Mouse (Mus musculus): ENCODE data around the gene Gosr1.
A peak's percentile ranks its signal among the peaks of the same experiment; 100 is the strongest.
"Not testable (repeated sequence)": the region's sequence is repeated elsewhere in the genome, so short reads cannot be mapped to it uniquely, and the experiment has no call there.

Gene Gosr1

DNA sequence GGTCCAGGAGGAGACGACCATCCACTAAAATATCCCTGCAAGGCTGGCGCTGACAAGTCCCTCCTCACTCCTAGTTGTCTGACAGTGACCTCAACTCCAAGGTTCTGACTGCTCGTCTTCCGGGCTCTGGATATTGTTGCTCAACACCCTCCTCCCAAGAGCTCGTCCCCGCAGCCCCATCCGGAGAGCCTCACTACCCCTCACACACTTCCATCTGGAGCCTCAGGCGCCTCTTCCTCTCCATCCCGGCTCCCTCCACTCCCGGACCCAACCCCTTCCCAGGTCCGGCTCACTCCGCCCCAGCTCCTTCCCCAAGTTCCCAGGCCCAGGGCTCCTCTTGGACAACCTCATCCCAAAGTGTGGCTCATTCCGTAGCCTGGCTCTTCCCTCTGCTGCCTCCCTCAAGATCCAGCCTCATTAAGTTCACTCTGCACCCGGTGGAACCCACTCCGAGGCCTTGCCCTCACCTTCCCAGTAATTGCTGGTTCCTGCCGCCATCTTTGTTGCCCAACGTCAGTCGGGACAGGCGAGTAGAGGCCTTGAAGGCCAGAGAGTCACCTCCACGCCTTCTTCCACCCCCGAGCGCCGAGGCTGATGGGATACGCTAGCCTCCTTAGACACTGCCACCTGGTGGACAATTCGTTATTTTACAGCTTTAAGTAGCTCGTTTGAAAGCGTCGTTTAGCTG lies at the start of gene Gosr1:
Gosr1 (minus strand) TSS at position 527 of the 688 bp plus-strand sequence.
- peak; percentile 66 for DNase-seq (ENCODE audit: extremely low read depth, low read depth, low spot score)

DNA sequence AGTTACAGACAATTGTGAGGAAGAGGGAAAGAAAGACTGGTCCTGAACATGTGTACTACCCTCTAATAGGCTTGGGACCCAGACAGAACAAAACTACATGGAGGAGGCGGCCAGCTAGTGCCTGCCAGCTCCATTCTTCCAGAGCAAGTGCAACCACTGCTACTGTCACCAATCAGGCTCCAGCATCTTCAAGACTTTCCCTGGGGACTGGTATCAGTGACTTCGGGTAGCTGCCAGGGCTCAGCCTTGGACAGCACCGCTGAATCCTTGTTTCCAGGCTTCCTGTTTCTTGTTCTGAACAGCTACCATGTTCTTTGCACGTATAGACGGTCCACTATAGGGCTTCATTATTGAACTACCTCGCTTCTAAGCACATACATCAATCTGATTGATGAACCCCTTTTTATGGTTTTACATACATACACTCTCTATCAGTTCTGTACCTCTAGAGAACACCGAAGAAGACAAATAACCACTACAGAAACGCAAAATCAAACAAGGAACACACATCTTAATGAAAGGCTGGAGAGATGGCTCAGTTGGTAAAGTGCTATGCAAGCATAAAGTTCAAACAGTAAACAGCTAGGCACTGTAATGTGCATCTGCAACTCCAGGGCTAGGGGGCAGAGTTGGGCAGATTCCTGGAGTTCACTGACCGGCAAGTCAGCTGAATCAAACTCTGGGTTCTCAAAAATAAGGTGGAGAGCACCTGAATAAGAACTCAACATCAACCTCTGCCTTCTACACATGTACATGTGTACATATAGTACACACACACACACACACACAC lies 47.5 kb upstream of the Gosr1 start:
- DNase-seq (ENCODE audit: extremely low read depth, low read depth, low spot score), result no peak

DNA sequence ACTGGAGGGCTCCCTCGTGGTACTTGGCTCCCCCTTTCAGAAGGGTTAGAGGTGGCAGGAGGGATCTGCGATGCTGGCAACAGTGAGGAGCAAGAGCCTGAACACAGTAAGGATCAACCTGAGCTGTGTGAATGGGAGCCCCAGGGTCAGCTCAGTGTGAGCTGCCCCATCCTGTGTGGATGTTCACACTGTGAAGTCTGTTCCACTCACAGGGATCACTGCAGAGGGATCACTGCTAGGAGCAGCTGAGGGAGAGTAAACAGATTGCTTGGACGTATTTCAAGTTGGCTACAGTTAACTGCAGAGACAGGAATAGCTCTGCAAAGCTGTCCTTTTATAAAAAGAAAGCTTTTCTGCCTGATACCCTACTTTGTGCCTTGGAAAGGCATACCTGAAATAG lies 46.1 kb upstream of the Gosr1 start:
- DNase-seq (ENCODE audit: extremely low read depth, low read depth, low spot score), result no peak

GRCm38 (mm10) chr11:76808550-76808949 lies 45.2 kb upstream of the Gosr1 start:
- DNase-seq (ENCODE audit: extremely low read depth, low read depth, low spot score), result no peak

- no peak for DNase-seq (ENCODE audit: extremely low read depth, low read depth, low spot score)
These were observed 43.8 kb upstream of the Gosr1 start for GRCm38 (mm10) chr11:76807007-76807679.

DNA sequence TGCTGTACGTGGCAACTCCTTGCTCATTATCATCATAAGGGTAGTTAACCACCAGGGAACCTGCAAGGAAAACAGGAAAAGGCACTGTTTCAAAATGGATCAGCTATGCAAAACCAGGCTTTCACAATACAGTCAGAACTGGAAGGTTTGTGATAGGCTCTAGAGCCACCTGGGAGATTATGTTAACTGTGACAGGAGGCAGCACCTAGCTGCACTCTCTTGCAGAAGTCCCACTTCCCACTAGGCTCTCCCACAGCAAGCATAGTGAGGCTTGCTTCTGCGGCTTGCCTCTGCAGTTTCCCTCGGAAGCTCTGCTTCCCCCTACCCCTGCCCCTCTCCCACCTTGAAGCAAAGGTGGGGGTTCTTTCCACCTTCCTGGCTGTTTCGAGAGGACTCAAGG lies 42.6 kb upstream of the Gosr1 start:
- DNase-seq (ENCODE audit: extremely low read depth, low read depth, low spot score), result no peak

- not testable (repeated sequence) for DNase-seq (ENCODE audit: extremely low read depth, low read depth, low spot score)
These were observed 41.7 kb upstream of the Gosr1 start for GRCm38 (mm10) chr11:76805072-76805471.

DNA sequence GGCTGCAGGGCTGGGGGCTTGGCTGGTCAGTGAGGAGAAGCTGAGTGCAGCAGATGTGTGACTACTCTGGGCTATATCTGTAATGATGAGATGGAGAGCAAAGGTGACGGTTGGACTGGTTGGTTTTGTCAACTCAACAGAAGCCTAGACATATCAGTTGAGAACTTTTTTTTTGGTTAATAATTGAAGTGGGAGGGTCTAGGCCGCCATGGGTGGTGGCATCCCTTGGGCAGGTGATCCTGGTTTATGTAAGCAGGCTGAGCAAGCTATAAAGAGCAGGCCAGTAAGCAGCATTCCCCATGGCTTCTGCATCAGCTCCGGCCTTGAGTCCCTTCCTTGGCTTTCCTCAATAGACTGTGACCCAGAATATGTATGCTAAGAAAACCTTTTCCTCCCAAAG lies 39.9 kb upstream of the Gosr1 start:
- no peak for DNase-seq (ENCODE audit: extremely low read depth, low read depth, low spot score)

- DNase-seq (ENCODE audit: extremely low read depth, low read depth, low spot score), result no peak
These were observed 33.9 kb upstream of the Gosr1 start for GRCm38 (mm10) chr11:76797236-76797635.

GRCm38 (mm10) chr11:76795326-76795725 lies 31.9 kb upstream of the Gosr1 start:
- no peak for DNase-seq (ENCODE audit: extremely low read depth, low read depth, low spot score)

- peak; percentile 70 for DNase-seq (ENCODE audit: extremely low read depth, low read depth, low spot score)
These were observed 28.0 kb upstream of the Gosr1 start for GRCm38 (mm10) chr11:76791331-76791730.

GRCm38 (mm10) chr11:76789252-76789651 lies 25.9 kb upstream of the Gosr1 start:
- no peak for DNase-seq (ENCODE audit: extremely low read depth, low read depth, low spot score)

- no peak for DNase-seq (ENCODE audit: extremely low read depth, low read depth, low spot score)
These were observed 12.2 kb upstream of the Gosr1 start for GRCm38 (mm10) chr11:76775533-76775932.

DNA sequence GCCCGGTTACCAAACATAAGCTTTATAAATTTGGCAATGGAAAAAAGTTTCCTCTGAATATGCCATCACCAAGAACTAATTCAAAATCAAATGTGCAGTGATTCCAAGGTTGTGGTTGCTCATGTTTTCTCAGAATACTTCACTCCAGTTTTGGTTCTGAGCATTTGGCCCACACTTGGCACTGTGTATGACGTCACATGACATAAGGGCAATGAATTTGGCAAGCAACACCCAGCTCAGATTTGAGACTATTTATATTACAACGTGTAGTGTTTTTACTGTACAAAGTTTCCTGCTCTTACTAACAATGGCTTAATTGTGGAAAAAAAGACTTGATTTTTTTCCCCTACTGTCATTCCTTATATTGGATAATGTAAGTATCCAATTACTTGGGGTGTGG lies 10.4 kb upstream of the Gosr1 start:
- DNase-seq (ENCODE audit: extremely low read depth, low read depth, low spot score), result no peak

DNA sequence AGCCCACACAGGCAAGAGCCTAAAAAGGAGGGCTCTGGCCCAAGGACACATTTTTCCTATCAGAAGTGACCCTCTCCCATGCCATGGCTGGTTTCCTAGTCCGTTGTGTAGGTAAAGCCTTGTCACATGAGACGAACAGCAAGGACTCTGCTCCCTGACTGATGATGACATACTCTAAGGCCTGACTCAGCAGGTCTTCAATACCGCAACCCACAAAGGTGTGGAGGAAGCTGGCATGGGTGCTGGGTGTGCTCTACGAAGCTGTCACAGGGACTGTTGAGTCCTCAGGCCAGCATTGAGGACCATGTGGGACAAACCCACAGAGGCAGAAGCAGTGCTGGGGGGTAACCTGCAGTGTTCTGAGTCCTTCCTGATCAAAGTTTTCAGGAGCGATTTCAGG lies 7.2 kb upstream of the Gosr1 start:
- no peak for DNase-seq (ENCODE audit: extremely low read depth, low read depth, low spot score)

- DNase-seq (ENCODE audit: extremely low read depth, low read depth, low spot score), result no peak
These were observed 353 bp upstream of the Gosr1 start for GRCm38 (mm10) chr11:76763741-76764122.

DNA sequence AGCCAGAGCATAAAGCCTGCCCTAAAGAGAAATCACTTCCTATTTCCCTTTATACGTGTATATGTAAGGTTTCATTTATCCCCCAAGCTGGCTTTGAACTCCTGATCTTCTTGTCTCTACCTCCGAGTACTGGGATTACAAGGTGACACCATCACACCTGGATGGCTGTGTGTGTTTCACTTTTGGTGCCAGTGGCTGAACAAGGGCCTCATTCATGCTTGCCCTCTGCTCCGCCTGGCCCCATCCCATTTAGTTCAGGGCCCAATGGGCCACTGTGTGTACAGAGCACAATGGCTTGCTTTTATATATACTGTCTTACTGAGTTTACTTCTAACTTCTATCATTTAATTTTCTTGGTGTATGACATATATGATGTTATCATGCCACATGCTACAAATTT lies 11.1 kb downstream of the Gosr1 start:
- no peak for DNase-seq (ENCODE audit: extremely low read depth, low read depth, low spot score)

DNA sequence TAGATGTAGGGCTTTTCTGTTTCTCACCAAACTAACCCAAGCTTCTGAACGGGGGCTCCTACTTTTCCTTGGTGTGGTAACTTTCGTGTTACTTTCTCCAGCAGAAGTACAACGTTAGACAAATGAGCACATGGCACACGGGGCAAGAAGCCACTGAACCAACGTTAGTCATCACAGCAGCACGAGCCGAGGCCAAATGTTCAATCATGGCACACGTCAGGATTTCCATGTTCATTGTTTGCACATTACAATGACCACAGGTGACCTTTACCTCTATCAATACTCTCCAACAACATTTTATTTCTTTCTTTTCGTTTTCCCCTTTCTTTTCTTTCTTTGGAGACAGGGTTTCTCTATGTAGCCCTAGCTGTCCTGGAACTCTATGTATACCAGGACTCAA lies 14.6 kb downstream of the Gosr1 start:
- no peak for DNase-seq (ENCODE audit: extremely low read depth, low read depth, low spot score)

DNA sequence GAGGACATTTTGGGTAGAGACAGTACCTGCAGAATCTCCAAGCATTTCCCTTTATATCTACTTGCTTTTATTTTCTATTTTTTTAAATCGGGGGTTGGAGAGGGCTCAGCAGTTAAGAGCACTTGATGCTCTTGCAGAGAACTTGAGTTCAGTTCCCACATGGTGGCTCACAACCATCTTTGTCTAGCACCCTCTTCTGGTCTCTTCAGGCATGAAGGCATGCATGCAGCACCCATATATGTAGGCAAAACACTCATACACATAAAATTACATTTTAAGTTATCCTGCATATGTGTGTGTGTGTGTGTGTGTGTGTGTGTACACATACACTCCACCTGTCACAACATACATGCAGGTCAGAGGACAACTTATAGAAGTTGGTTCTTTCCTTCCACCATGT lies 17.5 kb downstream of the Gosr1 start:
- DNase-seq (ENCODE audit: extremely low read depth, low read depth, low spot score), result no peak

DNA sequence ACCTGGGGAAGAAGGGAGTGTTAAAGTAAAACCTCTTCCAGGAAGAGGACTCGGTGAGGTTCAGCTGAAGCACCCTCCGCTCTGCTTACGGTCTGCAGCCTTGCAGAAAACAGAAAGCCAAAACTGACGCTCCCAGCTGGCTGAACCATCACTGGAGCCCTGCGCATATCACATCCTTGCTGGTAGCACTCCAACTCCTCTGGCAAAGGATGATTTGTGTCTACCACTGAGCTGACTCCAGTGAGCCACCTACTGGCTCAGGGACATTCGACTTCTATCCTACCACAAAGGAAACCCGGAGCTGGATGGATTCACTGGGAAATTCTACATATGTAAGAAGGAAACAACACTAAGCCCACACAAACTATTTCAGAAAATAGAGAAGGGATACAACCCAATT lies 18.8 kb downstream of the Gosr1 start:
- DNase-seq (ENCODE audit: extremely low read depth, low read depth, low spot score), result no peak

DNA sequence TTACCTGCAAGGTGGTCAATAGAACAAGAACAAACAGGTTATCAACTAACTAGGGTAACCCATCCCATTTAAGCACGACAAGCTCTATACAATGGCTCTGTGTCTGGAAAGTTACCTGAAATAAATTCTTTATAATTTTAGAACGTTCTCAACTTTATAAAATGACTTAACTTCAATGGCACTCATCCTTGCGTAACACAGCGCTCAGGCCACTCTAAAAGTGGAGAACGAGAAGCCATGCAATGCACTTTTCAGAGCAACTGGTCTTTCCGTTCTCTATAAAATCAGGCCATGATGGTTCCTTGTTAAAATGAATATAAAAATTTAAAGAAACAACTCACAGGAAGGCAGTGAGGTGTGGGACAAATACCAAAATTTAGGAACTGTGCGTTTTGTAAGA lies 20.9 kb downstream of the Gosr1 start:
- DNase-seq (ENCODE audit: extremely low read depth, low read depth, low spot score), result no peak

DNA sequence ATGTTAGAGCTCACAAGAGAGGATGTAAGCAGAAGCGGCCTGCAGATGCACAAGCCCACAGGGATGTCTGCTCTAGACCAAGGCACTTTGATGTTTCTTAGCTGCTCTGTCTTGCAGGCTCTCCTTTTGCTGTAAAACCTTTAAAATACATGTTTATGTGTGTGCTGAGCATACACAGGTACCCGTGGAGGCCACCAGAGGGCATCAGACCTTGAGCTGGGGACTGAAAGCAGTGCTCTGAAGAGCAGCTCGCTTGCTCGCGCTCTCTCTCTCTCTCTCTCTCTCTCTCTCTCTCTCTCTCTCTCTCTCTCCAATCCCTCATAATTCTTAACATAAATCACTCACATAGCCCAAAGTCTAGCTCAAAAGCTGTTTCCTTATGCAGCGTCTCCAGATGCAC lies 24.3 kb downstream of the Gosr1 start:
- DNase-seq (ENCODE audit: extremely low read depth, low read depth, low spot score), result no peak
